Mouse (Mus musculus): ENCODE measurements around the gene Acsl5.

GRCm38 (mm10) chr19:55253239-55253569 is 1.5 kb downstream of the Acsl5 start:
- TF ChIP-seq POLR2A (IDR thresholded peaks at IDR 0.05; ENCODE audit: extremely low read depth, insufficient read depth, low read length) (no peak), CTCF (IDR thresholded peaks at IDR 0.05; ENCODE audit: extremely low read depth, insufficient read depth, low read length) (no peak)
